Mouse (Mus musculus) kidney, adult 8-10 months (tissue): Measurements from ENCODE around the gene Tent4b.
A peak's percentile ranks its signal among the peaks of the same experiment; 100 is the strongest.

Experiments
- DNase-seq, 2 experiments: peaks; one replicate each; pipeline ENCODE4 v3.0.0; 2022

The Tent4b gene

DNA sequence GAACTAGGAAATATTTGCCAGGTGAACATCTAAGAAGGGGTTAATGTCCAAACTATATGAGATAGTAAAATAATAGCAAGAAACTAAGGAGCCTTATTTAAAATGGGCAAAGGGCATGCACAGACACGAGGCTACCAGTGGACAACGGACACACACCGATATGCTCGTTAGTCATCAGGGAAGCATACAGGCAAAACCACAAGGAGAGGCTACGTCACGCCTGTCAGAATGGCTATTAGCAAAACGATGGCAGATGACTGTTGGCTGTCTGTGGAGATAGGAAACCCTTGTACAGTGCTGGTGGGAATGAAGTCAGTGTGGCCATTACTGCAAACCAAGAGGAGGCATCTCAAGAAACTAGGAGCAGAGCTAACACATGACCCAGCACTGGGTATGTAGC, 81.9 kb downstream of the Tent4b start:
- DNase-seq: no peak

DNA sequence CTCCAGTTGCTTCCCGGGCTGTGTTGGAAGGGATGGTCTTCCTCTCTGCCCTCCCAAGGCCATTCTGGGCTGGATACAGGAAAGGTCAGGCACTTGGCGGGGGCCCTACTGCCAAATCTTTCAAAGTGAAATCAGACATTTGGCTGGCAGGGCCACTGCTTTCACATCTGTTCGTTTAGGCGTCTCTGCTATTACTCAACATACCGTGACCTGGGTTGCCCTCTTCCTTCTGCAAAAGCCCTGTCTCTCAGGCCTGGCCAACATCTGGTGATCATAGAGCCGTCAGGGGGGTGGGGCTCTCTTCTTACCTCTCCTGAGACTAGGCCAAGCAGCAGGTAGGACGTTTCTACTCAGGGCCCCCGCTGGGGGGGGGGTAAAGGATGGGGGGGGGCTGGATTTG, 83.7 kb downstream of the Tent4b start:
- peak; percentile 32 to 39 for DNase-seq

DNA sequence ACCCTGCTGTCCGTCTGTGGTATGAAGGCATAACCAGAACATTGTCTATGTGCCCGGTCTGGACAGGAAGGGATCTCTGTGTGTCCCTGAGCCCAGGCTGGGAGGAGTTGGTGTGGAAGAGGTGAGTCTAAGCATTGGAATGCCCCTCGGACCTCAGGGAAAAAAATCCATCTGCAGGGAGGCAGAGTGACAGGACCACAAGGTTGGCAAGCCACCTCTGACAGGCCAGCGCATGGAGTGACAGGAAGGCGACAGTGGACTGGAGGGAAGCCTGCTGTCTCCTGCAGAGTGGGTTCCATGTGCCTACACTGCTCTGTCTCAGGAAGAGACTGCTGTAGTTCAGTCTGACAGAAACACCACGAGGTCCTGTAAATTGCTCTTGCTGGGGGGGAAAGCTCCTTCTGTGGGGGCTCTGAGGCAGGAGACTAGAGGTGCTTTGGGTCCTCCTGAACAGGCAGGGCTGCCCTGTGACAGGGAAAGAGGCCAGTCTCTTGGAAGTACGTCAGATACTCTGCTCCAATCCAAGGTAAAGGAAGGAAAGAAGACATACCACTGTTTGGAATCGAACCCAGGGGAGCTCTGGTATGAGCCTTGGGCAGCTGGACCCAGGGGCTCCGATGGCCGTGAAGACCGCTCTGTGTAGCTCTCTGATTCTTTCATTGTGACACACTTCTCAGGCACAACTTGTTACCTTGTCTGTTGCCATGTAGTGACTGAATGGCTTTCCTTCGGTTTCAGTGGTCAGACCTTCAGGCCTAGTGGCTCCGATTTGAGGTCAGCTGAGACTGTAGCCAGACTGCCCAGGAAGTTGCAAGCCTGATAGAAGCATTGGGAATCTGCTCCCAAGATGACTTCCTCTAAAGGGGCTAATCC, 84.5 kb downstream of the Tent4b start:
- no peak for DNase-seq

DNA sequence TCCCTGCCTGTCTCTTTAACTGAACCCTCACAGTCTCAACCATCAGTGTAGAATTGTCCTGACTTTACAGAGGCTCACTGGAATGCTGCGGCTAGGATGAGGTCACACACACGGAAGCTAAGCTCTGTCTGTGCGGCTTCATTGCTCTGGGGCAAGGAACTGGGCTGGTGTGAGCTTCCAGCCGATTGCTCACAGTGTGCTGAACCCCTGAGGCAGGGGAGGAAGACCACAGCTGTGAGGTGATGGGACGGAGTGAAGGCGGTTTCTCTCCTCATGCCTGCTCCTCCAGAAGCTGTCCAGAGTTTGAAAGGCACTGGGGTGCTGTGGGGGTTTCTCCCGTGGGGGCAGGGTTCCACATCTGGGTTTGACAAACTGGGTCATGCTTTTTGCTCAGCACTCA, 85.7 kb downstream of the Tent4b start:
- DNase-seq: no peak

DNA sequence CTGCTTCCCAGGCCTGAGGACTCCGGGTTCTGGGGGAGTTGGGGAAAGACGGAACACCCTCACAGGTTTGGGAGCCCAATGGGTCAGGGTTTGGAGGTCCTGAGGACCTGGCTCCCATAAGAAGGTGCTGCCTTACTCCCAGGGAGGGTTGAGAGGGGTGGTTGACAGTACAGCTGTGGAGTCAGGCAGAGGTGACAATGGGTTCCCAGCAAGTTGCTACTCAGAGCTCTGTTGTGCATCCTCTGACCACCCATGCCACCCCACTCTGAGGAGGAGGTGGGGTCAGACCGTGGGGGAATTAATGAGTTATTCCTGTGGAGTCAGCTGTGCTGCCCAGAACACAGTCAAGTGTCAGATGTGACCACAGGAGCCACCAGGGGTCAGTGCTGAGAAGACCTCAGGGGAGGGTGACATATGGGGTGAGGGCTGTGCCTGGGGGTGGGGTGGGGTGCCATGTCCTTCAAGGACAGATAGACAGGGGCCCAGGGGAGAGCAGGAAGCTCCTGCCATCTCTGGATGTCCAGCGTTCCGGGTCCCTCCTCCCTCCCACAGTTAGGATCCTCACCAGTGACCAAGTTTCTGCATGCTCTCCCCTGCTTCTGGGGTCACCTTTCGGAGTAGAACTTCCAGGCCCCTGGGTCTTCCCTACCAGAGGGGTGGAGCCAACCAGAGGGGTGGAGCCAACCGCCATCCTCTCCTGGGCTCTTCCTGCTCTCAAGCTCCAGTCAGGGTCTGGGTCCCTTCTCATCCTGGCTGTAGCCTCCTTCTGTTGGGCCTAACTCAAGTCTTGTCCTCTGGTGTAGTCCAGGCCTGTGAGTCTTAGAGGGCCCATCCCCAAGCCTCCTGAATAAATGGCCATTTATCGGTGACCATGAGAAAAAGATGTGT, 86.7 kb downstream of the Tent4b start:
- DNase-seq: no peak

DNA sequence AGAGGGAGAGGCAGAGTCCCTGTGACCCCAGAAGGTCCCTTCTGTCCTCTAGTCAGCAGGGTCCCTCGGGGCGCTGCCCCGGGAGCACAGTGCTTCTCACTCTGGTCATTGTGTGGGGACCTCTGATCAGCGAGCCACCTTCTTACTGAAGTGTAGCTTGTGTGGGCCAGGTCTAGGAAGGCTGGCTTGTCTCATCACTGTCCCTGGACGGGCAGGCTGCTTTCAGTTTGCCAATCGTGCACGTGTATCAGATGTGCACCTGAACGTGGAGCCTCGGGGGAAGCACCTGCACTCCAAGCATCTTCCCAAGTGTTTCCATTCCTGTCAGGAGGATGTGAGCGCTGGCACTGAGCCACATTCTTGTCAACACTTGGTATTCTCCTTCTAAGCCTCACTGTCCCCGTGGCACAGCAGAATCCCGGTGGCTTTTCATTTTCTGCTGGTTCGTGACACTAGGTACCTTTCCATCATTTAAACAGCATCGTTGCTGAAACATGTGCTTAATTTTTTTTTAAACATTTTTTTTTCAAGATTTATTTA, 87.5 kb downstream of the Tent4b start:
- no peak for DNase-seq

DNA sequence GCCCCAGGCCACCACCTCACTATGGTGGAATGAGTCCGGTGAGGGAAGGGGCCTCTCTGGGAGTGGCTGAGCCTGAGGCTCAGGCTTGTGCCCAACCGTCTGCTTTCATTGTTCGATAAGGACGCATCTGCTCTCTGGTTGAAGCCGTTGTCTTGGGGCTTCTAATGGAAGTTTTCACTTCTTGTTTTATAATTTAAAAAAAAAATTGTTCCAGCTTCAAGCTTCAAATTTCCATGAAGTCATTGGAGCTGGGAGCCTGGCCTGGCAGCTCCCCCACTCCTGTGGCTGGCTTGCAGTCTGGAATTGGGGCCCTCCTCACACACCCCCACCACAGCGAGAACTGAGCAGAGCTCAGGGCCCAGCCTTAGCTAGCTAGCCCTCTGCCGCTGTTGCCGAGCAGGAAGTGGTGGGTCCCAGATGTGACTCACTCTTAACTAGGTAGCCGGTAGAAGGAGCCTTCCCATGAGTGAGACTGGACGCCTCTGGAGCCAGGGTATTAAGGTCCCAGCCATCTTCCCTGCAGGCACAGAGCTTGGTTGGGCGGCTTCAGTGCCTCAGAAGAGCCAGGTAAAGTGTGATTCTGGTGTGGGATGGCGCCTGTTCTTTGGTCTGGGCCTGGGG, 89.7 kb downstream of the Tent4b start:
- no peak for DNase-seq

DNA sequence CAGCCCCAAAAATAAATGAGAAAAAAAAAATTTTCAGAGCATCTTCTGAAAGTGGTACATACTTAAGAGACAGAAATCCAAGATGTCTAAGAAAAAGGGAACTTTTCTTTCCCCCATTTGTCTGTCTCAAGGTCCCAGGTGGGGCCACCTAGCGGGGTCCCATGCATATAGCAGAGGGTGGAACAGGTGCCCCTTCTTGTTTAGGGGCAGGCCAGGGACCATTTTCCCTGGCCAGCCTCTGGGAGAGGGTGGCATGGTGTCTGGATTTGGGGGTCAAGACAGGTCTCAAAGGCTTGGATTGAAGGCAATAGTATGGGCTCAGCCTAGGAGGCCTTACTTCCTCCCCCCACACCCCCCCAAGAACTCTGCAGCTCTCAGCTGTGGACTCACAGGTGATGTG, 90.9 kb downstream of the Tent4b start:
- no peak for DNase-seq

DNA sequence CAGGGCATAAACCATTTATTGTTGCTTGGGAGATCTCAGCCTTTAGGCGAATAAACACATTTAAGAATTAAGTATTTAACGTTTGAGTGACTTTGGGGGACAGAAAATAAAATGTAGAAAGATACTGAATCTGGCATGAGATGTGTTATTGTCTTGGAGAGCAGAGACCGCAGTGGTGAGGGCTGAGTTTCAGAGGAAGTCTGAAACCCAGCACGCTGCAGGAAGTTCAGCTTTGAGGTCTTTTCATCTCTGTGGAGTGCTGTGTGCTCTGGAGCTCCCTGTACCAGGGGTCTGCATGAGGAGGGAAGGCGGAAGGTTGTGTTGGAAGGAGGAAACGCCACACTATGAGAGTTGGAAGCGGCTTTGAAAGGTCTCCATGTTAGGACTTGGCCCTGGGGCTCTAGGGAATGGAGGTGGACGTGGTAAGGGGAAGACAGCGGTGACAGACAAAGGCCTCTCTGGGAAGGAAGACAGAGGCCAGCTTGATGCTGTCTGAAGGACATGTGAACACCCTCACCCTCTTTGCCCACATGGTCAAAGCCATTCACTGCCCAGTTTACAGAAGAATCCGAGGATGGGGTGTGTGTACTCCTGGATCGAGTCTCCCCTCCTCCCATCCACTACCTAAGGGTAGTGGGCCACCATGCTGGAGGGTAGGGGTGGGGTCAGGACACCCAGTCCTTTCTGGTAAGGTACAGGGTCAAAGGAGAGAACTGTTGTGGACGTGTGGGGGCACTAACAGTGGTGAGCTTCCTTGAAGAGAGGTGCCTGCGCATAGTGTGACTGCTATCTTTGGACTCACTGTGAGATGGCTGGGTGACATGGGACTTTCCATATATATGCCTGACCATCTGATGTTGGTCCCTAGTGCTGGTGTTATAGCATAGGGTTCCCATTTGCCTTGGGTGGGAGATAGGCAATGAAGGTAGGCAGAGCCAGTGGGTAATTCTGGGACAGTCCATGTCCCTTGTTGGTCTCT, 91.6 kb downstream of the Tent4b start:
- no peak for DNase-seq

DNA sequence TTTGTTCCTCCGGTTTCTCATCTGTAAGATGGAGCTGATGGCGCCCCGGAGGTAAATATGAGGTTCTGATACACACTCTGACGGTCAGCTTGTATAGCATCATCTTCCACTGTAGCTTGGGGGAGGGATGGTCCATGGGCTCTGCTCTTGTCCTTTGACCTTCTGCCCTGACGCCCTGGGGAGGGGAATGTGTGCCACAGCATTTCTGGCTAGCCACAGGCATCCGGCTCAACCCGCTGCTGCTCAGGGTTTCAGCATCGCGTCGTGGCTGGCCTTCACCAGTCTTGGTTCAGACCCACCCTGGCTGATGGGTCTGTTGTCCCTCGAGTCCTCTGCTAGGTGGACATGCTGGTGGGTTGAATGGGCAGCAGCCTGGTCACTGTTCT, 92.3 kb downstream of the Tent4b start:
- DNase-seq: no peak

DNA sequence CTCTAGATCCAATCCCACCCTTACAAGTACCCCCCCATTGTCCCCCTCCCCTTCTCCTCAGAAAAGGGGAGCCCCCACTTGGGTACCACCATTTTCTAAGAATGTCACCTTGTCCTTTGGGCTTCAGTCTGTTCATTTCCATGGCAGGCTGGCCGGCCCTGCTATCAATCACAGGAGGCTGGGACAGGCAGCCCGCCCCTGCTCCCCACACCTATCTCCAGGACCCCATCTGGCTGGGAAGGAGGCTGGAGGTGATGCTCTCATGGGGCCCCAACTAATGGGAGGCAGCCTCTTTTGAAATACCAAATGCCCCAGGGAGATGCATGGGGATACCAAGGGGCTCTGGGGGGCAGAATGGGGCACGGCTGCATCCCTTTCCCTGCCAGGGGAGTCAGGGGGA, 93.9 kb downstream of the Tent4b start:
- DNase-seq: no peak

DNA sequence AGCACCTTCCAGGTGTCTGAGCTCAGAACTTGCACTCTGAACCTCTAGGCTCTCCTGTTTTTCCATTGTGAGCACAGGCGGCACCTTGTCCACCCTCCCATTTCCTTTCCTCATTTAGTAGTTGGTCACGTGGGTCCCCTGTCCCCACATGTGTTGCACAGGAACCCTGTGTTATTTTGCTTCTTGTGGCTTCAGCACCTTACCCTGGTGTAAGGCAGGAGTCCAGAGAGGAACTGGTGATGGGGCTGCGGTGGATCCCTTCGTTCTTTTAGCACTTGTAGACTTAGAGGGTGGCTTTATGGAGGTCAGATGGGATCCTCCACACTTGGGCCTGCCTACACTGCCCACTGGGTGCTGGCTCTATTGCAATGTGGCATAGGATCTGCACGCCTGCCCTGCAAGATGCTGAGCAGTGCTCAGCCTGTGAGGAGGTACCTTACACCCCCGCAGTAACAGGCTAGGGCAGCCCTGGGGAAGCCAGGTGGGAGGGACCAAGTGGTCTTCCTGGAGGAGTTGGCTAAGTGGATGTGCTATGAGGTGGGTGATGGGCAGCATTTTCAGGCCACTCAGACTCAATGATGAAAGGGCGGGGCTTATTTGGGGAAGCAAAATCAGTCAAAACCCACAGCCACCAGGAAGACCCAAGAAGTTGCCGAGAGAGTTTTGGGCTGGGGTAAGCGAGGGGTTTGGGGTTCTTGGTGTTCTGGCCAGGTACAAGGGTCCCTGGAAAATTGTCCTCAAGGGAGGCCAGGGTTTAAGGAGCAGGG, 94.8 kb downstream of the Tent4b start:
- DNase-seq: no peak

DNA sequence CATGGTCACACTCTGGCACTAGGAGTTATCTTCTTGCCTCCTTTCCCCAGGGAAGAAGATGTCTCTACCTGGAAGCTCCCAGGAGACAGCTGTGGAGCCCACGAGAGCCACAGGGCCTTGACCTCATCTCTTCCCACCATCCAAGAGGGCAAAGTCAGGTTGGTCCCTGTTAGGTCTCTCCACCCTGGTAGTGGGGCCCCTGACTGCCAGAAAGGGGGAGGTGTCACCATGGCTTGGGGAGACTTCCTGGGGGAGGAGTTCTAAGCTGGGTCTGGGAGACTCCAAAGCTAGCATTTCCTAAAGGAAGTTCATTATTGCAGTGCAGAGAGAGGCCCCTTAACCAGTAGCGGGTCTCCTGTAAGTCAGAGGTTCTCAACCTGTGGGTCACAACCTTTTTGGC, 96.0 kb downstream of the Tent4b start:
- no peak for DNase-seq

DNA sequence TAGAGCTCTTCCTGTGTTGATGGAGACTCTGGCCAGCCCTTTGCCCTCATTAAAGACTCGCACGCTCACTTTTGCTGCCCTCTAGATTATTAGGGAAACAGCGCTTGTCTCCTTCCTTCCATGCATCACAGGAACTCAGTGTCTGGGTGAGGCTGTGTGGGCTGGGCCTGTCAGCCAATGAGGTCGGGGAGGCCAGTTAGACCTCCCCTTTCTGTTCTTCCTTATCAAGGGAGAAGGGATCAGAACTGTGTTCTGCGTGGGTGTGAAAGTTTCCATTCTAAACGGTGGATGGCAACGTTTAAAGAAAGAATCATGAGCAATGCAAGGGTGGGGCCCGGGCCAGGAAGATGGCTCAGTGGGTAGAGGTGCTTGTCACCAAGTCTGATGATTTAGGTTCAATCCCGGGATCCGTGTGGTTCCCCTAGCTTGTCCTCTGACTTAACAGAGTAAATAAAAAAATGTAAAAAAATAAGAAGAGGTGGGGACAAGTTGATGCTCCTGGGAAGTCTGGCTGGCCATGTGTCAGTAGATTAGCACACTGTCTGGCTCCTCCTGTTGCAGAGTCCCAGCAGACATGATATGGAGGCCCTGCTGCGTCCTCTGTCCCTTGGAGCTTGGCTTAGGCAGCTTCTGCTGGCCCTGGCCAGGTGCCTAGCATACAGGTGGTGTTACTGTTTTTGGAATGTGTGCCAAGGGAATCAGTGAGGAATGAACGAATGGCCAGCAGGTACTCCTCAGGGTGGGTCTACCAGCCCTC, 99.1 kb downstream of the Tent4b start:
- DNase-seq: no peak

DNA sequence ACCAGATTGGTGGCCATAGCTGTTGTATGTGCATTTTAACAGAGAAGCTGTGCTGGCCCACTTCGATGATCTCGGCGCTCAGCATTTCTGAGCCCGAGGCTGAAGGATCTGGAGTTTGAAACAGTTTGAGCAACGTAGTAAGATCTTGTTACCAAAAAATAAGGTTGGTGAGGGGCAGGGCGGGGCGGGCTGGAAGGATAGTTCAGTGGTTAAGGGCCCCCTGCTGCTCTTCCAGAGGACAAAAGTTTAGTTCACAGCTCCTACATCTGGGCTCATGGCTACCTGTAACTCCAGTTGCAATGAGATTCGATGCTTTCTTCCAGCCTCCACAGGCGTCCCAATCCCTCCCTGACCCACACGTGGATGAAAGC, 99.7 kb downstream of the Tent4b start:
- no peak for DNase-seq

DNA sequence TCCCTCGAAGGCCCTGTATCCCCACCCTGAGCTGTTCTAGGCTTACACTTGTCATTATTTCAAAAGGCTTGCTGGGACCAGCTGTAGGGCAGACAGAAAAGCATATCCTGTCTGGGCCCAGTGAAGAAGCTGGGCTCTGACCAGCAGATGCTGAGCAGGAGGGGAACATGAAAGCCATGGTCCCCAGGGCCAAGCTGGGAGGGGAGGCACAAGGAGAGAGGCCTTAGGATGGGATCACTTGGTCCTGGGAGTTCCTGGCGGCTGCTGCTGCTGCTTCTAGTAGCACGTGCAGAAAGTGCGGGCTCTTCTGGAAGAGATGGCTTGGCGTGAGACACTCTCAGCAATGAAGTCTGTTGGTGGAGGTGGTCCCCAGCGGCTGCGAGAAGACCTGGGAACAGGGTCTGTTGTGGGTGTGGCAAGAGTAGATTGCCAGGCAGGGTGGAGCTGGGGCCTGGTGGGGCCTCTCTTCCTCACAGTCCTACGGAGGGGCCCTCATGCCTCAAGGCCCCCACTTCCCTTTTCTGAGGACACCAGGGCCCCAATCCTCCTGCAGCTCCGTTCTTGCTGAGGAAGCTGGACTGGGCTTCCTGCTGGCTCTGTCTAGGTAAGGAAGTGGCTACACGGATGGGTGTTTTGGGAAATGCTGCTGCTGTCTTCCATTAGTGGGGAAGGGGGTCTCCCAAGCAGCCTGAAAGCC, 101.0 kb downstream of the Tent4b start:
- DNase-seq: no peak

DNA sequence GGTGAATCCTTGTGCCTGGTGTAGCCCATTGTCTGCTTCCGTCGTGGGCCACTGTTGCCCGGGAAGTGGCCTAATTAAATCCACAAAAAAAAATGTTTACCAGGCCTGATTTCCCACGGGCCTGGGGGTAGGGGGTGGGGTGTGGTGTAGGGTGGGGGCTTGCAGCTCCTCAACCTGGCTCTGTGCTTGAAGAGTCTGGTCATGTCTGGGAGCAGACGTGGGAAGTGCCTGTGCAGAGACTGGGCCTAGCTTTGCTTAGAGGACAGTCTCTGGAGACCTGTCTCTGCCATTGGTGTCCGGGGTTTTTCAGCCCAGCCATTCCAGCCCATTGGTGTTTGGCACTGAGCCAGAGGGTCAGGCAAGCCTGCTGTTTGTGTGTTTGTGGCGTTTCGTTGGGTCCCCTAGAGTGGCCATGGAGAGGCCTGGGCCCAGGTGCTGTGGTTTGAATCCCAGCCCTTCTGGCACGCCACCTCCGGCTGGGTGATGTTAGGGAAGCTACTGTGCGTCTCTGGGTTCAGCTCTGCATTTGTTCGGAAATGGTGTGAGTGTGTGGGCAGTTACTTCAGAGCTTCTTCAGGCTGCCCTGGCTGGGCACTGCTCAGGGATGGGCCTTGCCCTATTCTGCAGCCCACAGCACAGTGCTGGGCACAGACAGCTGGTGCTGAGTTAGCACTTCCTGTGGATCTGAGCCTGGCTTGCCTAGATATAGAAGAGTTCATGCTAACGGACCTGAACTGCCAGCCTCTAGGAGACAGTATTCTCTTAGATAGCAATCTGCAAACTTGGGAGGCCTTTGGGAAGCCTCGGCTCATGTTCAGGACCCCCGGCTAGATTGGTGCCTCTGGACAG, 102.8 kb downstream of the Tent4b start:
- no peak for DNase-seq

DNA sequence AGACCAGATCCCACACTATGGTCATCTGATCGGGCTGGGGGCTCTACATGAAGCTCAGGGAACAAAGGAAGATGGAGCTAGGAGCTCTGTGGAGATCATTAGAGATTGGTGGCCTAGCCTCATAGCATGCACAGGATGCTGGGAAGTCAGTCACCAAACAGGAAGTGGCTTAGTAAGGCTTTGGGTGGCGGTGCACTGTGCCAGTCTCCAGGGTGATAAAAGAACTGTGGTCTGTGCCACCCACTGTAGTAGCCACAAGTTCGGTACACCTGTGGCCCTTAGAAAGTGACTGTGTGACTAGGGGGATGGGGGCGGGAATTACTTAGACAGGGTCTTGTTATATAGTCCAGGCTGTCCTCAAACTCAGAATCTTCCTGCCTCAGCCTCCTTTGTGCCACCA, 106.8 kb downstream of the Tent4b start:
- no peak for DNase-seq

DNA sequence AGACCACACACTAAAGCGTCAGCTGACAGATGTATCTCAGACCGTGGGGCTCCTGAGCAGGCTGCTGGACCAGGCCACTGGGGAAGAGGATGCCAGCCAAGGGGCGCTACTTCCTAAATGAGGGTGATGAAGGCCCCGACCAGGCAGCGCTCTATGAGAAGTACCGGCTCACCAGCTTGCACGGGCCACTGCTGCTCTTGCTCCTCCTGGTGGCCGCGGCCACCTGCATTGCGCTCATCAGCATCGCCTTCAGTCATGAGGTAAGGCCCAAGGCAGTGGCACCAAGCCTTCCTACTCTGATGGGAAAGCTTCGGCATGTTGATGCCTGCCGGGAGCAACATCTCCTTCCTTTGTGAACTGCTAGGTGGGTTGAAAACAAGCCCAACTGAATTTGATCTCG, 107.5 kb downstream of the Tent4b start:
- no peak for DNase-seq
